Mouse (Mus musculus): ENCODE measurements at regions not wholly inside any gene's neighbourhood (a gene's known extent, or its start where the extent isn't known, plus 50 kb on each side); places are given as distances from the start of the nearest gene placed in this dataset.

DNA sequence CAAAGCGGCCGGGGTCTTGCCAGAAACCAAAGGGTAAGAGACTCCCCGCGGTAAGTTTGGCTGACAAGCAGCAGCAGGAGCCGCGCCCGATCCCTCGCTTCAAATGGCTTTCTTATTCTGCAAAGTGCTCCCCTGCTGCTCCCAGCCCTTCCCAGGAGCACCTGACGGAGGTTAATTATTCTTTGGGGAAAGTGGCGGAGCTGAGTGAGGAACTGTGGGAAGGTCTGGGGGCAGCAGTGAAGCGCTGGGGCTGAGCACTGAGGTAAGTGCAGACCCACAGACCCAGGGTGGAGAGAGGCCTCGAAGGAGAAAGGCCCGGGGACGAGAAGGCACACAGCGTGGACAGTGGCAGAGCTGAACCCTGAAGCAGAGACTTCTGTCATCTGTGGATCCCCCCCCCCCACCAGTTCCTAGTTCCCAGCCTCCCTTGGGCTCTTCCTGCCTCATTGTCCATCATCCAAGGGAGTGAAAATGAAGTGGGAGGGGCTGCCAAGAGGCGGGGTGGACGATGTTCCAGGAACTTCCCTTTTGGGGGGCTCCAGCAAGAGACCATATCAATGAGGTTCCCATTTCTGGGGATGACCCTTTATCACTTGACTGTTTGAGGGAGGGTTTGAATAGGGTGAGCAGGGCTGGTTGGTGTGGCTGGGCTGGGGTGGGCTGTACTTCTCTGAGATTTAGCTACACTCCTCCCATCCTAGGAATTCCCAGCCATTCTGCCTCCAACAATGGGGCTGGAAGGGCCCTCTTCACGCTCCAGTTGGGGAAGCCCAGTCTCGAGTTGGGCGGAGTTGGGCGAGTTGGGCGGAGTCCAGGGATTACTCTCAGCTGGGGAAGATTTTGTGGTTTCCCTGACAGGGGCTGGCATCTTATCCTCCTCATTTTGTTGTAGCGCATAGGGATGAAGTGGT lies 59.4 kb upstream of the Shb start:
- TF ChIP-seq CTCF (IDR thresholded peaks at IDR 0.05; ENCODE audit: extremely low read depth, insufficient read length, insufficient replicate concordance, low read depth, low read length) = no peak
- TF ChIP-seq POLR2A (IDR thresholded peaks at IDR 0.05; ENCODE audit: low read depth, low read length) = no peak
